Mouse (Mus musculus) intestine, embryonic 14.5 days (tissue): ENCODE measurements at regions not wholly inside any gene's neighbourhood (a gene's known extent, or its start where the extent isn't known, plus 50 kb on each side); places are given as distances from the start of the nearest gene placed in this dataset.

Experiments
- ATAC-seq: fragments of 200-750 bp; cut with Nextera tagmentation; replicated peaks from 2 replicates; pipeline ENCODE4 v1.8.0; 2017; ENCODE audit warnings: low read depth, moderate number of reproducible peaks, moderate TSS enrichment, moderate library complexity; ENCODE audit not compliant: low FRiP score, low TSS enrichment
- DNase-seq: peaks from one replicate; pipeline ENCODE4 v3.0.0-alpha.2; 2018; ENCODE audit warnings: low spot score
- H3K27ac ChIP-seq: fragments of 300-500 bp; sonication (generic); 2 replicates; pipeline ENCODE4 v1.5.1; 2014; ENCODE audit warnings: low read depth, mild to moderate bottlenecking, control low read depth
- H3K27me3 ChIP-seq: fragments of 300-500 bp; sonication (generic); replicated peaks from 2 replicates; pipeline ENCODE4 v1.6.1; 2014; ENCODE audit warnings: low read length, control low read depth; ENCODE audit not compliant: control insufficient read depth, insufficient read depth
- H3K36me3 ChIP-seq: fragments of 300-500 bp; sonication (generic); 2 replicates; pipeline ENCODE4 v1.6.1; 2014; ENCODE audit warnings: low read length, control low read depth; ENCODE audit not compliant: control insufficient read depth, insufficient read depth
- H3K4me1 ChIP-seq: fragments of 300-500 bp; sonication (generic); replicated peaks from 2 replicates; pipeline ENCODE4 v1.6.1; 2014; ENCODE audit warnings: low read length, control low read depth, mixed read lengths; ENCODE audit not compliant: control insufficient read depth, insufficient read depth
- H3K4me2 ChIP-seq: fragments of 300-500 bp; sonication (generic); 2 replicates; pipeline ENCODE4 v1.6.1; 2014; ENCODE audit warnings: low read length
- H3K4me3 ChIP-seq: fragments of 300-500 bp; sonication (generic); 2 replicates; pipeline ENCODE4 v1.5.1; 2014; ENCODE audit warnings: low read depth, low read length, control low read depth, mixed read lengths
- H3K9ac ChIP-seq: fragments of 300-500 bp; sonication (generic); 2 replicates; pipeline ENCODE4 v1.6.1; 2014; ENCODE audit warnings: mild to moderate bottlenecking, low read length
- H3K9me3 ChIP-seq: fragments of 300-500 bp; sonication (generic); 2 replicates; pipeline ENCODE4 v1.6.1; 2016; ENCODE audit warnings: low read length, control low read depth; ENCODE audit not compliant: control insufficient read depth
- WGBS: fragments of 180-500 bp; shearing (Covaris S2); extraction: QIAGEN DNeasy Blood & Tissue Kit; methylation state at CpG from one replicate; pipeline ENCODE4 v1.1.7; 2014; 5-methylcytosine and 5-hydroxymethylcytosine counted together

DNA sequence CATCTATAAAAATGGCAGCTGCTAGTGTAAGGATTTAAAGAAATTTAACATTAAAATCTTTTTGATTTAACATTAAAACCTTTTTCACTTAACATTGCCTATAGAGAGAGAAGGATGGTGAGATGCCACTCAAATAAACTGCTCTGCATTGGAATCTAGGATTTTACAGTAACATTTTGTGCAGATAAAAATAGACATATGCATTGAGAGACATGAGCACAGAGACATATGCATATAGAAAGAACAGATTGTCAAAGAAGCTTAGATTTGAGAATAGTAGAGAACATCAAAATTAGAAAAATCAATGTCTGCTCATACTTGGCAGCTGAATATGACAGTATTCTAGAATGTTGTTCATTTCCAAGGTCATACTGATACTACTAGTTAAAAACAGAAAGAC, 220.2 kb downstream of the Arap2 start:
- Histone ChIP-seq H3K4me2 (no peak overlapping the region), H3K27ac (no peak overlapping the region), H3K4me1 (no peaks in the 10 kb centered on the region), H3K9ac (no peak overlapping the region), H3K27me3 (no peaks in the 10 kb centered on the region), H3K4me3 (no peak overlapping the region), H3K9me3 (no peaks in the 10 kb centered on the region), H3K36me3 (no peaks in the 10 kb centered on the region)
- no peak for DNase-seq
- no peak for ATAC-seq

- Histone ChIP-seq H3K4me3 (no peak overlapping the region), H3K4me1 (no peaks in the 10 kb centered on the region), H3K9ac (no peak overlapping the region), H3K36me3 (no peaks in the 10 kb centered on the region), H3K4me2 (no peak overlapping the region), H3K27me3 (no peaks in the 10 kb centered on the region), H3K27ac (no peak overlapping the region), H3K9me3 (no peaks in the 10 kb centered on the region)
- ATAC-seq (no peak), DNase-seq (no peak)
- WGBS = 91% methylated on average over 2 of the region's 2 CpGs
These were observed 226.7 kb downstream of the Arap2 start for GRCm38 (mm10) chr5:62539304-62539703.

DNA sequence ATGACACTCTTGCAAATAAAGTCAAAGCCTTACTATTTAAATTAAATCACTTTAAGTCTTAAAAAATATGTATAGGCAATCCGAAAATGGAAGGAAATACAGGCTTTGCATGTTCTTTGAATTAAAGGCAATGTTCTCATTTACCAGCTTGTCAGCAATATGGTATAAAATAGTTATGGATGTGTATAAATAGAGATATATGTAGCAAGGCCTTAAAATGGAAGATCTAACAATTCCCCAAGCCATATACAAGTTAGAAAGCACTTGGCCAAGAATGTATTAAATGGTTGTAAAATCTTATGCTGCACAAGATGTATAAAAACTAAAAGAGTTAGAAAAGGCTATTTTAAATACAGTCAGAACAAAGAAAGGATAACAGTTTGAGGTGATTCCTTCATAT, 254.1 kb downstream of the Arap2 start:
- ATAC-seq (no peak), DNase-seq (no peak)
- 71% methylated on average over 1 of the region's 1 CpGs for WGBS
- H3K9me3 ChIP-seq = no peaks in the 10 kb centered on the region
- no peak overlapping the region for H3K27ac ChIP-seq
- no peaks in the 10 kb centered on the region for H3K4me1 ChIP-seq
- no peak overlapping the region for H3K9ac ChIP-seq
- H3K36me3 ChIP-seq = no peaks in the 10 kb centered on the region
- H3K4me3 ChIP-seq = no peak overlapping the region
- no peaks in the 10 kb centered on the region for H3K27me3 ChIP-seq
- H3K4me2 ChIP-seq = no peak overlapping the region

- DNase-seq = peak; percentile 70
- H3K4me1 ChIP-seq = no peaks in the 10 kb centered on the region
- H3K27ac ChIP-seq = no peak overlapping the region
- H3K9ac ChIP-seq = no peak overlapping the region
- no peaks in the 10 kb centered on the region for H3K9me3 ChIP-seq
- H3K4me2 ChIP-seq = no peak overlapping the region
- no peaks in the 10 kb centered on the region for H3K36me3 ChIP-seq
- WGBS = 27% methylated on average over 5 of the region's 5 CpGs
- no peak overlapping the region for H3K4me3 ChIP-seq
- no peak for ATAC-seq
- H3K27me3 ChIP-seq = no peaks in the 10 kb centered on the region
These were observed 282.4 kb downstream of the Arap2 start for GRCm38 (mm10) chr5:62483521-62483920.

DNA sequence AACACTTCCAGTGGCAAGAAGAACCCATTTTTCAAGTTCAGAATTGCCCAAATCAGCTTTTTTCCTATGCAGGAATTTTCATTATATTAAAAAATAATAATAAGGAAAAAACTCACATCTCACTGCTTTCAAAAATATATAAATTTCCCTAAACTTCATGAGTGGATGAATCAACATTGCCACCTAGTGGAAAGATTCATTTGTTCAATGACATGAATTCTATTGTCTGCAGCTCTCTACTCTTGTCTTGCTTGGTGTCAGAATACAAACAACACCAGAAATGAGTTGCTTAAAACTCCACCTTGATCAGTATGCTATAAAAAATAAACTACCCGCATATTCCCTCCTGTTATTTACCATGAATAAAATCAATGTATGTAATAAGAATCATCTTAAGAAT, 285.0 kb downstream of the Arap2 start:
- H3K27ac ChIP-seq = no peak overlapping the region
- no peak for ATAC-seq

GRCm38 (mm10) chr5:62473412-62473811, 292.5 kb downstream of the Arap2 start:
- Histone ChIP-seq H3K27me3 (no peaks in the 10 kb centered on the region), H3K27ac (no peak overlapping the region), H3K9ac (no peak overlapping the region), H3K4me2 (no peak overlapping the region), H3K36me3 (no peaks in the 10 kb centered on the region), H3K4me1 (no peaks in the 10 kb centered on the region), H3K9me3 (no peaks in the 10 kb centered on the region), H3K4me3 (no peak overlapping the region)
- WGBS = 86% methylated on average over 3 of the region's 3 CpGs
- DNase-seq (no peak), ATAC-seq (no peak)

More for the DNA sequence above, 285.0 kb downstream of the Arap2 start:
- H3K4me3 ChIP-seq = no peak overlapping the region
- no peaks in the 10 kb centered on the region for H3K9me3 ChIP-seq
- H3K4me1 ChIP-seq = no peaks in the 10 kb centered on the region
- no peaks in the 10 kb centered on the region for H3K27me3 ChIP-seq
- no peaks in the 10 kb centered on the region for H3K36me3 ChIP-seq
- WGBS = 30% methylated on average over 1 of the region's 1 CpGs
- no peak overlapping the region for H3K4me2 ChIP-seq
- DNase-seq = no peak
- H3K9ac ChIP-seq = no peak overlapping the region

DNA sequence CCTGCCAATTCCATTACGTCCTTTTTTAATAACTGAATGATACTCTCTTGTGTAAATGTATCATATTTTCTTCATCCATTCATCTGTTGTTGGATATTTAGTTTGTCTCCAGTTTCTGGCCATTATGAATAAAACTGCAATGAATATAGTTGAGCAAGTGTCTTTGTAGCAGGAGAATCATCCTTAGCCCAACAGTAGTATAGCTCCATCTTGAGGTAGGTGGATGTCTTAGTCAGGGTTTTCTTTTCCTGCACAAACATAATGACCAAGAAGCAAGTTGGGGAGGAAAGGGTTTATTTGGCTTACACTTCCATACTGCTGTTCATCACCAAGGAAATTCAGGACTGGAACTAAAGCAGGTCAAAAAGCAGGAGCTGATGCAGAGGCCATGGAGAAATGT, 299.2 kb downstream of the Arap2 start:
- H3K9ac ChIP-seq = no peak overlapping the region
- H3K36me3 ChIP-seq = no peaks in the 10 kb centered on the region
- no peaks in the 10 kb centered on the region for H3K27me3 ChIP-seq
- H3K9me3 ChIP-seq = no peaks in the 10 kb centered on the region
- no peak overlapping the region for H3K27ac ChIP-seq
- no peak overlapping the region for H3K4me3 ChIP-seq
- H3K4me1 ChIP-seq = no peaks in the 10 kb centered on the region
- no peak for DNase-seq
- no peak for ATAC-seq
- no peak overlapping the region for H3K4me2 ChIP-seq
- WGBS = 90% methylated on average over 1 of the region's 1 CpGs

GRCm38 (mm10) chr5:62462574-62462973, 303.4 kb downstream of the Arap2 start:
- Histone ChIP-seq H3K27ac (no peak overlapping the region), H3K9me3 (no peaks in the 10 kb centered on the region), H3K9ac (no peak overlapping the region), H3K4me3 (no peak overlapping the region), H3K36me3 (no peaks in the 10 kb centered on the region), H3K27me3 (no peaks in the 10 kb centered on the region), H3K4me2 (no peak overlapping the region), H3K4me1 (no peaks in the 10 kb centered on the region)
- ATAC-seq = no peak
- WGBS = 71% methylated on average over 2 of the region's 2 CpGs
- DNase-seq = no peak
